Mouse (Mus musculus): ENCODE results near the gene Klhl10.

DNA sequence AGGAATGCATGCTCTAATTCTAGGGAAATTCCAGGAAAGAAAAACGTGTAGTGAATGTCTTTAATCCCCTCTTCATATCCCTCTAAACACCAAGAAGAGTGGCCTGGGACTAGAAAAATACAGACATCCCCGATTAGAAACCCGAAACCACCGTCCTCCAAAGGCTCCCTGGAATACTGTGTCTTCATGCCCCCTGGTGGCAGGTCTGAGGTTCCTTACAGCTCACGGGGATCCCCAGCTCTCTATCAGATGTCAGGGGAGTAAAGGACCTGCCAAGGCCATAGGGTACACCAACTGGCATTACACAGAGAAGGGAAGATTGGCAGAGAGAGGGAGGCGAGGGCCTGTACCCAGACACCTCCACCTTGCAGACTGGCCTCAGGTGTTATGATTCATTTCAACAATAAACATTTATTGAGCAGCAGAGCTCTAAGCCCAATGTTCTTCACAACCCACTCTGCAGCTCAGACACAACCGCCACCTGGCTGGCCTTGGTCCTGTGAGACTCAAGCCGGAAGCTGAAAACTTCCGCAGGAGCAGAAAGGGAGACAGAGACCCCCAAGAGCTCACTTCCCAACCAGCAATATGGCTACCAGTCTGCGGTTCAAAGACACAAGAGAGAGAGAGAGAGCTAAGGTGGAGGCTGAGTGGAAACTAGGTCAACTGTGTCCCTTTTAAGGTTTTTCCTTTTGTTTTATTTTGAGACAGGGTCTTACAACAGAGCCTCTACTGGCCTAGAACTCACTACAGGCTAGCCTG lies 33.5 kb upstream of the Klhl10 start:
- no peak for TF ChIP-seq CTCF (IDR thresholded peaks at IDR 0.05; ENCODE audit: low read depth, low read length)
- TF ChIP-seq GATA2 (IDR thresholded peaks at IDR 0.05; ENCODE audit: borderline replicate concordance, low read depth, low read length): no peak
- TF ChIP-seq GATA1 (IDR thresholded peaks at IDR 0.05; ENCODE audit: borderline replicate concordance, low read length): no peak
- no peak for TF ChIP-seq TAL1 (conservative IDR thresholded peaks at IDR 0.05; ENCODE audit: low read depth, low read length)
